Mouse (Mus musculus) thymus, adult 2 months (tissue): ENCODE measurements around the gene Usp38.
A peak's percentile ranks its signal among the peaks of the same experiment; 100 is the strongest.

Source experiments
- CTCF ChIP-seq: fragments of 200-500 bp; IDR thresholded peaks from 2 replicates; pipeline ENCODE4 v1.5.1; 2012; ENCODE audit warnings: mild to moderate bottlenecking, control low read depth, low read length, moderate library complexity, borderline replicate concordance; ENCODE audit not compliant: control insufficient read depth, poor library complexity, insufficient read depth; ENCODE audit errors: extremely low read depth
- POLR2A ChIP-seq: fragments of 200-500 bp; IDR thresholded peaks from 2 replicates; pipeline ENCODE4 v1.6.1; 2012; ENCODE audit warnings: mild to moderate bottlenecking, low read length, control low read depth, moderate library complexity; ENCODE audit not compliant: control insufficient read depth, poor library complexity, insufficient read depth; ENCODE audit errors: extremely low read depth

DNA sequence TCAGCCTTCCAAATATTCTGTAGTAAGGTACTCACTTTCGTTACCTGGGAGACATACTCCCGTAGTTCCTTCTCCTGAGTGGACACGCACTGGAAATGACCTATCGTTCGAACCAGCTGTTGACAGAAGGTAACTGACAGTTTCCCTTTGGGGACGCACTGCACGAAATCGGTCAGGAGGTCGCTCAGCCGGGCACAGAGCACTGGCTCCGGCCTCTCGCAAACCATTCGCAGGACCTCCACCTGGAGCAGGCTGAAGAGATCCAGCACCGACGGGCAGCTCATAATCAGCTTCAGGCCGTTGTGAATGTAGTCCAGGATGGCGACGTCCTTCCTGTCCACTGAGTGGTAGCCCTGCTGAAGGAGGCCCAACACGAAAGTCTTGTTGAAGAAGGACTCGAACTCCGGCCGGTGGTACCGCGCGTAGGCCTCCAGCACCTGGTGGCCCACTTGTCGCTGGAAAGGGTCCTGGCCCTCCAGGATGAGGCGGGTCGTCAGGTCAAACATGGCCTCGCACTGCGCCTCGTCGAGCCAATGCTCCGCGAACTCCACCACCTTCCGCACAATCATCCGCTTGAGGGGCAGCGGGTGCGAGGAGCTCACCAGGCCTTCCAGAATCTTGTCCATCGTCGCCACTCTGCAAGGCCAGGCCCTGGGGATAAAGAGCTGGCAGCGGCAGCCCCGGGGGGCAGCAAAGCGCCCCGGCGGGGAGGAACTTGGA, 757 bp downstream of the Usp38 start:
- TF ChIP-seq CTCF (0 out of 2 replicates have a peak, but pooled peaks have one; percentile 12), POLR2A (no peak)
